In genomic region chr16:57508351-57508750, GRCm38 (mm10) we compare ENCODE assay signal across 25 mouse cellular contexts.
DNase-seq lines count a peak whose midpoint lies in the region; ATAC-seq and TF ChIP-seq lines count a peak whose summit lies in the region.
"Had no signal": no experiment of that assay in that cellular context is flagged by ENCODE, and none has a peak within 500 bp of the region (broad histone marks: within the 10 kb centered on the region; RNA-seq: fewer than 3 reads in every experiment).

No protein-coding gene starts in this region.

- no peaks in the 10 kb centered on the region for H3K36me3 ChIP-seq in intestine, embryonic 15.5 days
- no peaks in the 10 kb centered on the region for H3K36me3 ChIP-seq in intestine, postnatal 0 days (ENCODE audit: control insufficient read depth, insufficient read depth)
- H3K36me3 ChIP-seq in stomach, embryonic 15.5 days, result no peaks in the 10 kb centered on the region
- H3K36me3 ChIP-seq in stomach, postnatal 0 days (ENCODE audit: control insufficient read depth, insufficient read depth, low read length), result no peaks in the 10 kb centered on the region
- no peaks in the 10 kb centered on the region for H3K36me3 ChIP-seq in stomach, embryonic 16.5 days (ENCODE audit: control insufficient read depth, insufficient read depth, low read length)
- H3K36me3 ChIP-seq: embryonic facial prominence, embryonic 15.5 days; heart, embryonic 10.5 days; hindbrain, embryonic 12.5 days; hindbrain, embryonic 15.5 days had no signal

- peak; percentile 56 for ATAC-seq in intestine, embryonic 15.5 days
- ATAC-seq in intestine, postnatal 0 days, result no peak
- ATAC-seq in stomach, embryonic 15.5 days (ENCODE audit: insufficient read depth, low FRiP score, low read depth), result no peak
- ATAC-seq in stomach, postnatal 0 days (ENCODE audit: low FRiP score, low TSS enrichment), result no peak
- ATAC-seq in stomach, embryonic 16.5 days (ENCODE audit: insufficient read depth, low FRiP score), result peak; percentile 60; the same call in 1 of the 2 replicates
- ATAC-seq: forebrain, embryonic 14.5 days; forebrain, postnatal 0 days; Patski had no signal

- DNase-seq in gastrocnemius, adult 2 months, result no peak
- no peak for DNase-seq in gastrocnemius, postnatal 25 days
- DNase-seq in stomach, postnatal 0 days (ENCODE audit: low spot score), result no peak
- DNase-seq in thymus, postnatal 36 days, result no peak
- DNase-seq: adrenal gland, adult 2 months; adrenal gland, postnatal 14 days; B cell, adult 2 months; cerebellum, adult 11 months; cerebellum, adult 2 months; cerebellum, adult 9-11 months; cerebellum, postnatal 25 days; forebrain, postnatal 0 days; gastrocnemius, postnatal 36 days had no signal

- no peak overlapping the region for H3K4me2 ChIP-seq in intestine, embryonic 15.5 days (replicated peaks)
- H3K4me2 ChIP-seq in intestine, postnatal 0 days (replicated peaks; ENCODE audit: low read depth), result no peak overlapping the region
- no peak overlapping the region for H3K4me2 ChIP-seq in stomach, embryonic 15.5 days
- no peak overlapping the region for H3K4me2 ChIP-seq in stomach, postnatal 0 days (replicated peaks; ENCODE audit: low read depth)
- no peak overlapping the region for H3K4me2 ChIP-seq in stomach, embryonic 16.5 days (ENCODE audit: low read depth, low read length)
- H3K4me2 ChIP-seq: embryonic facial prominence, embryonic 15.5 days; hindbrain, embryonic 12.5 days; hindbrain, embryonic 15.5 days had no signal

- no peaks in the 10 kb centered on the region for H3K27me3 ChIP-seq in intestine, embryonic 15.5 days (replicated peaks)
- H3K27me3 ChIP-seq in intestine, postnatal 0 days (replicated peaks; ENCODE audit: control insufficient read depth, insufficient read depth, low read length), result no peaks in the 10 kb centered on the region
- H3K27me3 ChIP-seq in stomach, embryonic 15.5 days (replicated peaks), result no peaks in the 10 kb centered on the region
- H3K27me3 ChIP-seq in stomach, postnatal 0 days (ENCODE audit: control insufficient read depth, insufficient read depth, low read length), result no peaks in the 10 kb centered on the region
- H3K27me3 ChIP-seq in stomach, embryonic 16.5 days (ENCODE audit: control insufficient read depth, insufficient read depth, low read length), result no peaks in the 10 kb centered on the region
- H3K27me3 ChIP-seq: CH12.LX; embryonic facial prominence, embryonic 15.5 days; hindbrain, embryonic 12.5 days; hindbrain, embryonic 15.5 days; Patski had no signal

- no peaks in the 10 kb centered on the region for H3K4me1 ChIP-seq in intestine, embryonic 15.5 days (replicated peaks)
- H3K4me1 ChIP-seq in intestine, postnatal 0 days (replicated peaks; ENCODE audit: control insufficient read depth, insufficient read depth, low read length), result no peaks in the 10 kb centered on the region
- no peaks in the 10 kb centered on the region for H3K4me1 ChIP-seq in stomach, embryonic 15.5 days
- H3K4me1 ChIP-seq in stomach, postnatal 0 days (replicated peaks; ENCODE audit: control insufficient read depth, insufficient read depth), result no peaks in the 10 kb centered on the region; the same call in 1 of the 2 replicates
- H3K4me1 ChIP-seq in stomach, embryonic 16.5 days (ENCODE audit: control insufficient read depth, insufficient read depth, low read length), result peaks cover 10% of the 10 kb centered on the region
- H3K4me1 ChIP-seq: embryonic facial prominence, embryonic 15.5 days; heart, embryonic 10.5 days; hindbrain, embryonic 12.5 days; hindbrain, embryonic 15.5 days had no signal

- 55% methylated on average over 1 of the region's 1 CpGs for WGBS in intestine, embryonic 15.5 days
- 67% methylated on average over 1 of the region's 1 CpGs for WGBS in intestine, postnatal 0 days
- 73% methylated on average over 1 of the region's 1 CpGs for WGBS in stomach, embryonic 15.5 days
- WGBS in stomach, postnatal 0 days, result 47% methylated on average over 1 of the region's 1 CpGs
- 42% methylated on average over 1 of the region's 1 CpGs for WGBS in stomach, embryonic 16.5 days

- no peak overlapping the region for H3K4me3 ChIP-seq in gastrocnemius, adult 2 months
- no peak overlapping the region for H3K4me3 ChIP-seq in intestine, embryonic 15.5 days (replicated peaks)
- H3K4me3 ChIP-seq in intestine, postnatal 0 days (ENCODE audit: low read depth, low read length), result no peak overlapping the region
- H3K4me3 ChIP-seq in stomach, embryonic 15.5 days (replicated peaks), result no peak overlapping the region
- H3K4me3 ChIP-seq in stomach, postnatal 0 days (ENCODE audit: low read depth, low read length), result no peak overlapping the region
- no peak overlapping the region for H3K4me3 ChIP-seq in stomach, embryonic 16.5 days (replicated peaks; ENCODE audit: low read length)
- H3K4me3 ChIP-seq: embryonic facial prominence, embryonic 15.5 days; heart, embryonic 10.5 days; hindbrain, embryonic 12.5 days; hindbrain, embryonic 15.5 days had no signal

- no peak overlapping the region for H3K9ac ChIP-seq in intestine, embryonic 15.5 days
- H3K9ac ChIP-seq in intestine, postnatal 0 days (ENCODE audit: low read depth, low read length), result no peak overlapping the region
- H3K9ac ChIP-seq in stomach, embryonic 15.5 days, result no peak overlapping the region
- no peak overlapping the region for H3K9ac ChIP-seq in stomach, postnatal 0 days (ENCODE audit: low read length)
- no peak overlapping the region for H3K9ac ChIP-seq in stomach, embryonic 16.5 days (ENCODE audit: low read length)
- H3K9ac ChIP-seq: embryonic facial prominence, embryonic 15.5 days; forebrain, postnatal 0 days; hindbrain, embryonic 12.5 days; hindbrain, embryonic 15.5 days had no signal

- no peak for TF ChIP-seq CTCF in gastrocnemius, adult 2 months (IDR thresholded peaks at IDR 0.05)
- no peak for TF ChIP-seq CTCF in intestine, postnatal 0 days (IDR thresholded peaks at IDR 0.05; ENCODE audit: low read depth)
- TF ChIP-seq CTCF in stomach, postnatal 0 days (IDR thresholded peaks at IDR 0.05; ENCODE audit: low read depth), result no peak

- peak overlapping the region; percentile 72 for H3K27ac ChIP-seq in gastrocnemius, adult 2 months
- no peak overlapping the region for H3K27ac ChIP-seq in intestine, embryonic 15.5 days
- H3K27ac ChIP-seq in intestine, postnatal 0 days (ENCODE audit: low read depth, low read length), result no peak overlapping the region
- peak overlapping the region; percentile 48; the same call in 1 of the 2 replicates for H3K27ac ChIP-seq in stomach, embryonic 15.5 days
- H3K27ac ChIP-seq in stomach, postnatal 0 days (replicated peaks), result no peak overlapping the region
- peak overlapping the region; percentile 51; the same call in 1 of the 2 replicates for H3K27ac ChIP-seq in stomach, embryonic 16.5 days (ENCODE audit: low read length)
- H3K27ac ChIP-seq: embryonic facial prominence, embryonic 15.5 days; heart, embryonic 10.5 days; hindbrain, embryonic 12.5 days; hindbrain, embryonic 15.5 days had no signal

- H3K9me3 ChIP-seq in intestine, embryonic 15.5 days, result no peaks in the 10 kb centered on the region
- no peaks in the 10 kb centered on the region for H3K9me3 ChIP-seq in intestine, postnatal 0 days (ENCODE audit: control insufficient read depth)
- no peaks in the 10 kb centered on the region for H3K9me3 ChIP-seq in stomach, embryonic 15.5 days
- H3K9me3 ChIP-seq in stomach, postnatal 0 days (ENCODE audit: control insufficient read depth, low read length), result no peaks in the 10 kb centered on the region
- no peaks in the 10 kb centered on the region for H3K9me3 ChIP-seq in stomach, embryonic 16.5 days (replicated peaks; ENCODE audit: control insufficient read depth, low read length)
- H3K9me3 ChIP-seq: embryonic facial prominence, embryonic 15.5 days; G1E; heart, embryonic 10.5 days; hindbrain, embryonic 12.5 days; hindbrain, embryonic 15.5 days had no signal

- intact Hi-C loops in gastrocnemius, adult 2 months (cut with DNase I), result no loop called here

- no peak for TF ChIP-seq EP300 in stomach, postnatal 0 days (optimal IDR thresholded peaks at IDR 0.05)

Comparison
In these comparisons a context has a peak if more than half of its experiments do, and no peak if none do; other contexts are left out.
1. H3K27ac ChIP-seq: peak in gastrocnemius, adult 2 months (single experiment), stomach, embryonic 15.5 days (single experiment) and stomach, embryonic 16.5 days (single experiment); none in intestine, embryonic 15.5 days (single experiment), intestine, postnatal 0 days (single experiment) and stomach, postnatal 0 days (single experiment).
2. ATAC-seq: peak in intestine, embryonic 15.5 days (single experiment) and stomach, embryonic 16.5 days (single experiment); none in intestine, postnatal 0 days (single experiment), stomach, embryonic 15.5 days (single experiment) and stomach, postnatal 0 days (single experiment).